Mouse (Mus musculus) megakaryocyte-erythroid progenitor cell, adult 5-6 weeks (primary cell): Measurements from ENCODE around the gene Atp7a. TPM values are rescaled to one million over a fixed set of nuclear protein-coding genes. Genes with fewer than 3 reads are reported as not detected.
A peak's percentile ranks its signal among the peaks of the same experiment; 100 is the strongest.

ENCODE experiments used
- ATAC-seq: replicated peaks from 2 replicates; pipeline ENCODE4 v1.8.0; 2016; ENCODE audit warnings: mild to moderate bottlenecking, inconsistent platforms; ENCODE audit not compliant: severe bottlenecking, poor library complexity, low FRiP score, low TSS enrichment
- total RNA-seq, 2 experiments: library from RNA; stranded (forward) in 1 of 2; stranded (reverse) in 1 of 2; fragments of 200-1000, 215-1000 nt in 1 of 2; fragments of >200 nt in 1 of 2; fragmentation: Nextera tagmentation in 1 of 2; gene quantifications; 2 replicates each; pipeline ENCODE4 v1.2.3; 2014 to 2017

Gene Atp7a
- total RNA-seq, 2 experiments from 2014 or later, result 3.1 to 3.3 TPM

- no peak for ATAC-seq
Measured at GRCm38 (mm10) chrX:106048191-106048590, 21.1 kb downstream of the Atp7a start.

GRCm38 (mm10) chrX:106077858-106078257, 50.8 kb downstream of the Atp7a start:
- ATAC-seq, result 0 out of 2 replicates have a peak, but pooled peaks have one; percentile 67

DNA sequence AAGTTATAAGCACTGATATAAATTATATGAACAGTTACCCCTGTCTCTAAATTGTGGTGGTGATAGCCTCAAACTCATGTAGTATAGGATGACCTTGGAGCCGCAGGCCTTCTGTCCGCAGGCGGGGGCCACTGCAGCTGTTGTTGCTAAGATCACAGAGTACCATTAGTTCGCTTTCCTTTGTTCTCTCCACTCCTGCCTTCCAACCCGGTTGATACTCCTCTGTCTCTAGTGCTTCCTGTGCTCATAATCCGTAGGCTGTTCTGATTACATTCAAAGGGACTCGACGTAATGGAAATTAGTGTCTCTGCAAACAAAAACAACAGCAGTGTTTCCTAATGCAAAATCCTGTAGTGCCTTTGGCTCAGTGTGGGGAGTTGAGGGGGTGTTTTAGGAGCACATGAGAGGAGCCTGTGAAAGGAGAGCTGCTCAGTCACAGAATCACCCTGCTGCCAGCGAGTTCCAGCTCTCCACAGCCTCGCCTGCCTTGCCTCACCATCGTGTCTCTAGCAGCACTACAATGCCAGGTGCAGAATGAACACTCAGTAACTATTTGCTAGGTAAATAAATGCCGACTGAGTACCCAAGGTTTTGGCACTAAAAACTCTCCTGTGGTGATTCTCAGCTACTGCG, 53.9 kb downstream of the Atp7a start:
- no peak for ATAC-seq

DNA sequence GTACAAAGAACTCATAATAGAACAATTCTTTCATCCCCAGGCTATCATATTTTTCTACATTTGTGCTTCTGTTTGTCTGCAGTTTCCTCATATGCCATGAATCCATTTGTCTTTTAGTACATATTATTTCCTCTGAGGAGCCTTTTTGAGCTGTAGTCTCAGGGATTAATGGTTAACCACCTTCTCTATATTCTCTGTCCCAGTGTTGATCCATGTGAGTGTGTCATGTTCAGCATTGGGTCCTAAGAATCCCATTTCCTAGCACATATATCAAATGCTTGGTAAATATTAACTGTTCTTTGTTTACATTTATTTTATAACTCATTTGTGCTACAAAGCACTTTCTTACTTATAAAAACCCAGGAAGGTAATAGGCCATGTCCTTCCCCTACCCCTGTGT, 55.4 kb downstream of the Atp7a start:
- no peak for ATAC-seq

- no peak for ATAC-seq
Measured at GRCm38 (mm10) chrX:106085132-106085531, 58.1 kb downstream of the Atp7a start.

GRCm38 (mm10) chrX:106085564-106085963, 58.5 kb downstream of the Atp7a start:
- no peak for ATAC-seq

DNA sequence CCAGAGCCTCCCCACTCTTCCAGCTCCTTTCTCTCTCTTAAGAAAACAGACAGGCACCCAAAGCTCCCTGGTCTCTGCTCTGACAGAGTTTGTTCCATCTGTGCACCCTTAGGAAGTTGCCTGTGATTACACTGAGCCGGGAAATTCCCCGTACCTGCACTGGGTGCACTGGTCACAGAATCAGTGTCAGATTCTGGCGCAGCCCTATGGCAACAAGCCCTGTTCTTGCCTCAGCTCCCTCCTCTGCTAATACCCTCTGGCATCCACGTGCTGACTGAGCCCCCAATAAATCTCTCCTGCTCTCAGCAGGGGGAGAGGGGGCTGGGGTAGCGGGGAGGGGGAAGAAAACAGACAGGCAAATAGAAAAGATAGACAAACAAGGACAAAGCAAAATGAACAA, 65.9 kb downstream of the Atp7a start:
- no peak for ATAC-seq

- ATAC-seq, result 0 out of 2 replicates have a peak, but pooled peaks have one; percentile 55
Measured at GRCm38 (mm10) chrX:106105464-106105863, 78.4 kb downstream of the Atp7a start.

DNA sequence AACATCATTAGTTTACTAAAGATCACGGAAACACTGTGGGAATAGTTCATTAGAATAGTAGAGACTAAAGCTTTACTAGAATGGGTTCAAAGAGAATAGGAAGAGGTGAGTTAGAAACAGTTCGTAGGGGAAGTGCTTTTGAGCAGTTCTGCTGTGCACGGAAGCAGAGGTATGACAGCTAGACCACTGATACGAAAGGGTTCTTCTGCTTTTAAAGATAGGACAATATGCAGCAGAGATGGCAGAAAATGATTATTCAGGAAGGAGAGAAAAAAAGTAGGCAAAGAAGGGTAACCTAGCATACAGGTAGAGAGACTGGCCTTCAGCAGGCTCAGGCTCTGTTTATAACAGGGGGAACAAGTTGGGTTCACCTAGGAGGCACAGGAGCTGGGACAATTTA, 86.8 kb downstream of the Atp7a start:
- ATAC-seq, result no peak

- no peak for ATAC-seq
Measured at GRCm38 (mm10) chrX:106114674-106115073, 87.6 kb downstream of the Atp7a start.

- ATAC-seq, result no peak
Measured at GRCm38 (mm10) chrX:106122823-106123222, 95.7 kb downstream of the Atp7a start.

- no peak for ATAC-seq
Measured at GRCm38 (mm10) chrX:106128283-106128682, 101.2 kb downstream of the Atp7a start.

DNA sequence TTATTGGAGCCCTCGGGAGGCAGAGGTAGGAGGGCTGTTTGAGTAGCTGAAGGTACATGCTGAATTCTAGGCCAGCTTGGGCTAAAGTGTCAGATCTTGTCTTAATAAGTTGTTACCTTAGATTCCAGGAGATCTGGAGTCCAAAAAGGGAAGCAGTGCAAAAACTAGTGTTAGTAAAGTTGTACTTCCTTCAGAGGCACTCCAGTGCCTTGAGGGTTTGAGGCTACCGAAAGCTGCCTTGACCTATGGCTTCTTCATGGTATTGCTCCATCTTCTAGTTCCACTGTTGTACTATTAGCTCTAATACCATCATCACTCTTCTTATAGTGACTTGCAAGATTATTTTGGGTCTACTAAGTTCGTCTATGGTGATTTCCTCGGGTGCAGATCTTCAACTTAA, 102.8 kb downstream of the Atp7a start:
- ATAC-seq, result no peak

GRCm38 (mm10) chrX:106134916-106135315, 107.8 kb downstream of the Atp7a start:
- ATAC-seq, result no peak

- ATAC-seq, result no peak
Measured at GRCm38 (mm10) chrX:106135484-106135883, 108.4 kb downstream of the Atp7a start.

DNA sequence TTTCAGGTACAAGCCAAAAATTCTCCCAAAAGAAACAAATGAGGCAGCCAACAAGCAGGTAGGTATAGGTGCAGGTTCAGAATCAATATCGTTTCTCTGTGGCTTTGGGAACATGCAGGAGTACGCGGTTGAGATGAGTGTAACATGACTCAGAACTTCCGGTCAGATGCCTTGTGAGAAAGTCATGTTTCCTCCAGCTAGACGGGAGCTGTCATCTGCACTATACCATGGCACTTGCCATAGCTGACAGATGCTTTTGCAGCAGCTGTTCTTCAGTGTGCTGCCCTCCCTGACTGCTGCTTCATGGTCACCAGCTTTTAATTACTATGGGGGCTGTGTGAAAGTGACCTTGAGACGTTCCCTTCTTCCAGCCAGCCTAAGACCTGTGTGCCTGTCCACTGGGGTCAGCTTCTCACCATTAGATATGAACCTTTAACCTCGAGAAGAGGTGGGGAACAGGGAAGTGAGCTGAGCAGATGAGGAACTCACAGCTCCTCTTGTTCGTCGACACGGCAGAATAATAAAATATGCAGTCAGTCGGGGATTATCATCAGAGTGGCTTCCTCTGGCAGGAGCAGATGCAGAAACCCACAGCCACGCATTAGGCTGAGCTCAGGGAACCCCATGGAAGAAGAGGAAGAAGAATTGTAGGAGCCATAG, 109.0 kb downstream of the Atp7a start:
- ATAC-seq, result peak; percentile 59

DNA sequence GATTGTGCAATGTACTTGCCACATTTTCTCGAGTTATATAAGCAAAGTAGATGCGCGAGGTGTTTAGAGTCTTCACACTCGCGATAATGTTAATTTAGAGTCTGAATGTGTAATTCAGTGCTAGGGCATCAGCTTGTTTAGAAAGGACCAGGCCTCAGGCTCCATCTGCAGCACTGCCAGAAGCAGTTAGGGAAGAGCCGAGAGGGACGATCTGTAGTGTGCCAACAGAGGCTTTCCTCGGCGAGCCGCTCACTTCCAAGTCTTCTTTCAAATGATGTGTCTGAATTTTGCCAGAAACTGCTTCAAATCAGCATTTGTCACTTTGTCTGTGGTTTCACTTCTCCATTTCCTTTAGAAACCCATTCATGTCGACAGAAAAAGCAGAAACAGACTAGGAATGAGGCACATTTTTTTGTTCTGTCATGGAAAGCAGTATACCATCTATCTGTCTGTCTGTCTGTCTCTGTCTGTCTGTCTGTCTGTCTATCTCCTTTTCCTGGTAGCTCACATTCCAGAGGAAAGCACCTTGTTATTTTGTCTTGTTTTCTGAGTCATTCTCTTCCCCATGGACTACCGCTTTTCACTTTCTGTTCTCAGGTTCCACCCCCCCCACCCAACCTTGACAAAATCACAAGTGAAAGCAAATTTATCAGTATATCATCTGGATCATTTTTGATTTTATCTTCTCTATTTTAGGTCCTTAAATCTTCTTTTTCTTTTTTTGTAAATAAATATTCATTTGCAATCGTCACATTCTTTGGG, 112.4 kb downstream of the Atp7a start:
- ATAC-seq, result no peak

DNA sequence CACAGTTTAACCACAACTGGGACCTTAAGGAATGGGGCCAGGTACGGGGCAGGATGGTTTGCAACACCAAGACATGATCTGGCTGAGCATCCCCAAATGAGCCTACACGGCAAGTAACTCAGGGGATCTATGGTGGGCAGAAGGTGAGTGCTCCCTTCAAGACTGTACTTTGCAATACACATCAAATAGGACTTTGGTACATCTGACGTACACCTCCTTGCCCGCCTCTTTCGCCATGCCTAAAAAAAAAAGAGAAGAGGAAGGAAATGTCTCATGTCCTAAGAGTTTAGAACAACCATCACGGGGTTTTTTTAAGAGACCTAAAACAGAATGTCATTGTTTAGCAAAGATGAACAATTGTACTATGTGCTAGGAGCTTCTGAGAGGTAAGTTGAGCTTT, 115.9 kb downstream of the Atp7a start, which contains the start of gene Tlr13:
Tlr13 (plus strand) TSS at position 269 of the 400 bp plus-strand sequence.
- ATAC-seq, result no peak

DNA sequence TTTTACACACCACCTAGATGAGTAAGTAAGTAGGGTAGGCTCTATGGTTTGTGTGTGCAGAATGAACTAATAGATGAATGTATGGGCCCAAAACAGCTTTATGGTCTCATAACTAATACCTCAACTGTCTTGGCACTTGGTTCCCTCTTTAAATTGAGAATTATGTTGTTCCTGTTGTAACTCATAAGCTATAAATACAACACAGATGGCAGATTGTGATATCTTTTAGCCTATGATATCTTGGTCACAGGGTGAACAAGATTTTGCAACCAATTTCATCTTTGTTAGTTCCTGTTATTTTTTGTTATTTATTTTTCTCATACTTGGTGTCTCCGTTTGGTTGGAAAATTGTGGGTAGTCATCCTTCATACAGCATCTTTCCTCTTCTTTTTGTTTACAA, 121.1 kb downstream of the Atp7a start:
- ATAC-seq, result no peak

DNA sequence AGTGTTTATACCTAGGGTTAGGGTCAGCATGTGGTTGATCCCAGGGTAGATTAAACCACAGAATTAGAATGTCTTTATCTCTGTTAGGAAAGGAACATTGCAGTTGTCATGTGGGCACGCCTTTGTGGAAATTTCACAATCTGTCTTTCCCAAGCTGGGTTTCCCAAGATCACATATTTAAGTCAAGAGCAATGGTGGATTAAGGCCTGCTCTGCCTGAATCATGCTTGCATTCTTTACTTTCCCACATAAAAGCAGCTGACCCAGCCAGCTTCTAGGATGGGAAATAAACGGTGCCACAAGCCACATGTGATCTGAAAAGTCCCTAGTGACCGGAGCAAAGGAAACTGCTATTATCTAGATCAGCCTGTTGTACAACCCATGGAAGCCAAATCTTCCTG, 122.4 kb downstream of the Atp7a start:
- no peak for ATAC-seq
